Mouse (Mus musculus): ENCODE results near the gene Myo5c.

GRCm38 (mm10) chr9:75274486-75274885, 42.7 kb downstream of the Myo5c start:
- TF ChIP-seq CTCF (IDR thresholded peaks at IDR 0.05; ENCODE audit: low read depth, low read length) (no peak), POLR2AphosphoS5 (IDR thresholded peaks at IDR 0.05; ENCODE audit: insufficient replicate concordance, low read depth, low read length) (no peak), GATA1 (IDR thresholded peaks at IDR 0.05; ENCODE audit: borderline replicate concordance, low read length) (no peak), TAL1 (conservative IDR thresholded peaks at IDR 0.05; ENCODE audit: low read depth, low read length) (no peak), GATA2 (IDR thresholded peaks at IDR 0.05; ENCODE audit: borderline replicate concordance, low read depth, low read length) (no peak)
